Mouse (Mus musculus) kidney, adult 18-20 months (tissue): ENCODE measurements at regions not wholly inside any gene's neighbourhood (a gene's known extent, or its start where the extent isn't known, plus 50 kb on each side); places are given as distances from the start of the nearest gene placed in this dataset.

ENCODE experiments used
- DNase-seq: peaks from one replicate; pipeline ENCODE4 v3.0.0; 2021

- DNase-seq: peak; percentile 31
These were observed 190.5 kb downstream of the Prkcq start for GRCm38 (mm10) chr2:11362205-11362994.

DNA sequence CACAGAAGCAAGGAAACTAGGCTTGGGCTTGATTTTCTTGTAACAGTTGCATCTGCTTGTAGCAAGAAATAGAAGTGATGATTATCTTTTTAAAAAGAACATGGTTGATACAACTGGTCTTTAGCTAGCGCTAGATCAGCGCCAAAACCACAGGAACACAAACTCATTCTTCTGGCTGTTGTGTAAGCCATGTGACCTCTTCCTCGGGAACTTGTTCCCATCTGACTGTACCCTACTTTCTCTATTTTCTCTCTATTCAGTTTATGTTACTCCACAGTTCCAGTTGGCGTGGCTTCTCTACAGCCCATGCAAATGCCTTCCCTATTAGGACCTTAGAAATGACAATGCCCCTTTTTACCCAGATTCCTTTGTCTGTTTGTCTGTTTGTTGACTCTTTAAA is 187.4 kb downstream of the Prkcq start:
- no peak for DNase-seq

DNA sequence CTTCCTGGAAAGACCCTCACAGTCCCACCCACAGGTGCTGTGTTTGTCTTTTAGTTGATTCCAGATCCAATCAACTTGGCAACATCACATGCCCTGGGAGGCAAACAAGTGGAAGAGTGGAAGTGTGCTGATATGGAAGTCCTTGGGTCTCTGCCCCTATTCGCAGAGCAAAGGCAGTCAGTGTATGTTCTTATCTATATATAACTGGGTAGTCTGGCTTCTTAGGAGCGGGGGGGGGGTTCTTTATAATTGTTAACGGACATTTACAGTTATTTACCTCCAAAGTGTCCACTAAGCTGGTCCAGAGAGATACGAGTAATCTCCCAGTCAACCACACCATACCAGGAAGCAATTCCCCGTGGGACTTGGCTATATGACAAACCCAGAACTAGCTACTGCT is 184.8 kb downstream of the Prkcq start:
- no peak for DNase-seq

GRCm38 (mm10) chr2:11355594-11355993 is 183.7 kb downstream of the Prkcq start:
- no peak for DNase-seq
